In the genomic region with DNA sequence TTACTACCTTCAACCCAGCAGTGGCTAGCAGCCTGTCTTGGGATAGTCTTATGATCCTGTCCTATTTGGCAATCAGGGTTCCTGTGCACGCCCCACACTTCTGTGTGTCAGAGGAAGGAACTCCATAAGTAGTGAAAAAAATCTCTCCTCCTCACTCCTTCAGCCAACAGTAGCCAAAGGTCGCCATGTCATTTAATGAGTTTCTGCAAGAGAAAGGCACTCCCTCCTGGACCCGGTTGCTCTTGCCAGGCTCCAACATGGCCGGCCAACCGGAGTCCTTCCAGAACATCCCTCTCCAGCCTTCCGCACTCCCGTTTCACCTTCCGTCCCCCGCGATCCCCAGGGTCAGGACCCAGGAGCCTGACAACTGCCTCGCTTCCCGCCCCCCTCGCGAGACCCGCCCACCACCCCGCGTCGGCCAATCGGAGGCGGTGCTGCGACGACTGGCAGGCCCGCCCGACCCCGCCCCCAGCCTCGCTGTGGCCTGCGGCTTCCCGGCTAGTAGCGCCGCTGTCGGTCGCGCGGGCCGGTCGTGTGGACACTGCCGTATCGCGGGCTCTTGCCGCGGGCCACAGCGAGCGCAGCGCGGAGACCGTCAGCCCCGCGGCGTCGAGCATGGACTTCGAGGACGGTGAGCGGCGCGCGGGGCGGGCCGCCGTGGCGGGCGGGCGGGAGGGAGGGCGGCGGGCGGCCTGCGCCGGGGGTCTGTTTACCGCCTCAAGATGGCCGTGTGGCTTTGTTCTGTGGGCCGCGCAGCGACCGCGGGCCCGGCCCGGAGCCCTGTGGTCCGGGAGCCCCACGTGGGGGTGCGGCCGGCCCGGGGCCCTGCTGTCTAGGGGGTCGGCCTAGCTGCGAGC, we compare ENCODE assay signal across 8 mouse cellular contexts. TPM values are rescaled to one million over a fixed set of nuclear protein-coding genes. Genes with fewer than 3 reads are reported as not detected.
DNase-seq lines count a peak whose midpoint lies in the region; ATAC-seq lines count a peak whose summit lies in the region.

Gene Zfp326, plus strand, starts transcription at position 498 of the 857 bp plus-strand sequence.

- peak; percentile 98 for DNase-seq in adipocyte (ENCODE audit: low spot score)
- DNase-seq in embryo, embryonic 10 days (ENCODE audit: low spot score) = peak; percentile 94
- peak; percentile 95 for DNase-seq in gastrocnemius, postnatal 10 days
- DNase-seq in left cerebral cortex, postnatal 10 days (ENCODE audit: extremely low spot score in 1 of 2, low spot score in 2 of 2) = peak; percentile 71 to 96
- DNase-seq in right cerebral cortex, postnatal 25 days = peak; percentile 87
- DNase-seq in urinary bladder, postnatal 4 days (ENCODE audit: low spot score in 2 of 2) = peak; percentile 90 to 91

- ATAC-seq in inflammation-experienced regulatory T-cells, adult 6 months = peak; percentile 72
- ATAC-seq in megakaryocyte-erythroid progenitor cell, adult 5-6 weeks (replicated peaks; ENCODE audit: low FRiP score, low TSS enrichment, poor library complexity, severe bottlenecking) = peak; percentile 83

- intact Hi-C loops in left cerebral cortex, postnatal 10 days (cut with DNase I) = no loop called here

RNA-seq across cellular contexts. Expression of gene Zfp326, which starts in this region (rescaled TPM):
- total RNA-seq in gastrocnemius, postnatal 10 days (2021) = 10 to 100 TPM; 16.3 to 21.0 TPM
- 10 to 100 TPM; 13.0 to 23.1 (median 15.0) TPM for polyA plus RNA-seq in inflammation-experienced regulatory T-cells, adult 6 months (2017; shearing (Covaris generic))
- total RNA-seq in left cerebral cortex, postnatal 10 days (2021) = 10 to 100 TPM; 40.8 to 41.3 TPM
- total RNA-seq in megakaryocyte-erythroid progenitor cell, adult 5-6 weeks (2014; fragmentation: Nextera tagmentation) = 18.3 and 41.6 TPM in 2 replicates
- 30.3 and 36.2 TPM in 2 replicates for total RNA-seq in megakaryocyte-erythroid progenitor cell, adult 5-6 weeks (2017)

Comparison
In these comparisons a context has a peak if more than half of its experiments do, and no peak if none do; other contexts are left out.
1. Peak in every context shown above with its lines: DNase-seq and ATAC-seq.